Mouse (Mus musculus): Measurements from ENCODE around the gene Ntmt1. TPM values are rescaled to one million over a fixed set of nuclear protein-coding genes. Genes with fewer than 3 reads are reported as not detected.

The Ntmt1 gene
- polyA plus RNA-seq, 1 experiment from 2014 or later = 80.0 TPM

GRCm38 (mm10) chr2:30779241-30779640 is 28.4 kb upstream of the Ntmt1 start:
- no peaks in the 10 kb centered on the region for H3K36me3 ChIP-seq (ENCODE audit: control insufficient read depth, insufficient read depth, low read length)
- WGBS = 14% methylated on average over 5 of the region's 5 CpGs
- H3K27ac ChIP-seq (ENCODE audit: low read length) = no peak overlapping the region
- H3K4me1 ChIP-seq (ENCODE audit: control insufficient read depth, insufficient read depth, low read length) = peaks cover 10% of the 10 kb centered on the region
- H3K9me3 ChIP-seq (replicated peaks; ENCODE audit: control insufficient read depth, low read length) = no peaks in the 10 kb centered on the region
- no peak overlapping the region for H3K4me2 ChIP-seq (ENCODE audit: low read depth, low read length)
- no peak for ATAC-seq (ENCODE audit: insufficient read depth, low FRiP score)
- H3K27me3 ChIP-seq (ENCODE audit: control insufficient read depth, insufficient read depth, low read length) = no peaks in the 10 kb centered on the region
- H3K4me3 ChIP-seq (replicated peaks; ENCODE audit: low read length) = no peak overlapping the region
- no peak overlapping the region for H3K9ac ChIP-seq (ENCODE audit: low read length)

- H3K4me2 ChIP-seq (ENCODE audit: low read depth, low read length) = peak overlapping the region; percentile 62
- no peaks in the 10 kb centered on the region for H3K36me3 ChIP-seq (ENCODE audit: control insufficient read depth, insufficient read depth, low read length)
- no peaks in the 10 kb centered on the region for H3K27me3 ChIP-seq (ENCODE audit: control insufficient read depth, insufficient read depth, low read length)
- no peak for ATAC-seq (ENCODE audit: insufficient read depth, low FRiP score)
- peaks cover 21% of the 10 kb centered on the region for H3K4me1 ChIP-seq (ENCODE audit: control insufficient read depth, insufficient read depth, low read length)
- 69% methylated on average over 8 of the region's 8 CpGs for WGBS
- H3K9me3 ChIP-seq (replicated peaks; ENCODE audit: control insufficient read depth, low read length) = no peaks in the 10 kb centered on the region
- H3K27ac ChIP-seq (ENCODE audit: low read length) = peak overlapping the region; percentile 87
- H3K9ac ChIP-seq (ENCODE audit: low read length) = peak overlapping the region; percentile 73
- H3K4me3 ChIP-seq (replicated peaks; ENCODE audit: low read length) = peak overlapping the region; percentile 32; the same call in 1 of the 2 replicates
These were observed 25.0 kb upstream of the Ntmt1 start for GRCm38 (mm10) chr2:30782312-30783290.

- peak overlapping the region; percentile 62 for H3K4me2 ChIP-seq (ENCODE audit: low read depth, low read length)
- peak overlapping the region; percentile 32 for H3K4me3 ChIP-seq (replicated peaks; ENCODE audit: low read length)
- peak overlapping the region; percentile 73 for H3K9ac ChIP-seq (ENCODE audit: low read length)
- peak; percentile 26 for ATAC-seq (ENCODE audit: insufficient read depth, low FRiP score)
- no peaks in the 10 kb centered on the region for H3K36me3 ChIP-seq (ENCODE audit: control insufficient read depth, insufficient read depth, low read length)
- peaks cover 21% of the 10 kb centered on the region for H3K4me1 ChIP-seq (ENCODE audit: control insufficient read depth, insufficient read depth, low read length)
- H3K9me3 ChIP-seq (replicated peaks; ENCODE audit: control insufficient read depth, low read length) = no peaks in the 10 kb centered on the region
- H3K27me3 ChIP-seq (ENCODE audit: control insufficient read depth, insufficient read depth, low read length) = no peaks in the 10 kb centered on the region
- peak overlapping the region; percentile 87 for H3K27ac ChIP-seq (ENCODE audit: low read length)
- under 1% methylated on average over 13 of the region's 13 CpGs for WGBS
These were observed 24.3 kb upstream of the Ntmt1 start for GRCm38 (mm10) chr2:30783346-30783745.

GRCm38 (mm10) chr2:30784078-30784994 is 23.3 kb upstream of the Ntmt1 start:
- Histone ChIP-seq H3K27ac (ENCODE audit: low read length) (peak overlapping the region; percentile 87), H3K9ac (ENCODE audit: low read length) (peak overlapping the region; percentile 75), H3K4me1 (ENCODE audit: control insufficient read depth, insufficient read depth, low read length) (peaks cover 21% of the 10 kb centered on the region), H3K9me3 (replicated peaks; ENCODE audit: control insufficient read depth, low read length) (no peaks in the 10 kb centered on the region), H3K36me3 (ENCODE audit: control insufficient read depth, insufficient read depth, low read length) (no peaks in the 10 kb centered on the region), H3K27me3 (ENCODE audit: control insufficient read depth, insufficient read depth, low read length) (no peaks in the 10 kb centered on the region), H3K4me3 (replicated peaks; ENCODE audit: low read length) (peak overlapping the region; percentile 38), H3K4me2 (ENCODE audit: low read depth, low read length) (peak overlapping the region; percentile 62)
- peak; percentile 82 for ATAC-seq (ENCODE audit: insufficient read depth, low FRiP score)
- 9% methylated on average over 40 of the region's 40 CpGs for WGBS

GRCm38 (mm10) chr2:30787466-30787865 is 20.2 kb upstream of the Ntmt1 start:
- Histone ChIP-seq H3K27me3 (ENCODE audit: control insufficient read depth, insufficient read depth, low read length) (no peaks in the 10 kb centered on the region), H3K4me1 (ENCODE audit: control insufficient read depth, insufficient read depth, low read length) (peaks cover 23% of the 10 kb centered on the region), H3K27ac (ENCODE audit: low read length) (no peak overlapping the region), H3K4me2 (ENCODE audit: low read depth, low read length) (no peak overlapping the region), H3K36me3 (ENCODE audit: control insufficient read depth, insufficient read depth, low read length) (no peaks in the 10 kb centered on the region), H3K4me3 (replicated peaks; ENCODE audit: low read length) (no peak overlapping the region), H3K9me3 (replicated peaks; ENCODE audit: control insufficient read depth, low read length) (no peaks in the 10 kb centered on the region), H3K9ac (ENCODE audit: low read length) (peak overlapping the region; percentile 50; the same call in 1 of the 2 replicates)
- 63% methylated on average over 4 of the region's 4 CpGs for WGBS
- no peak for ATAC-seq (ENCODE audit: insufficient read depth, low FRiP score)

GRCm38 (mm10) chr2:30792061-30792460 is 15.6 kb upstream of the Ntmt1 start:
- Histone ChIP-seq H3K36me3 (ENCODE audit: control insufficient read depth, insufficient read depth, low read length) (no peaks in the 10 kb centered on the region), H3K27ac (ENCODE audit: low read length) (no peak overlapping the region), H3K9me3 (replicated peaks; ENCODE audit: control insufficient read depth, low read length) (no peaks in the 10 kb centered on the region), H3K4me1 (ENCODE audit: control insufficient read depth, insufficient read depth, low read length) (peaks cover 24% of the 10 kb centered on the region), H3K27me3 (ENCODE audit: control insufficient read depth, insufficient read depth, low read length) (no peaks in the 10 kb centered on the region), H3K9ac (ENCODE audit: low read length) (no peak overlapping the region), H3K4me2 (ENCODE audit: low read depth, low read length) (no peak overlapping the region), H3K4me3 (replicated peaks; ENCODE audit: low read length) (no peak overlapping the region)
- 88% methylated on average over 7 of the region's 7 CpGs for WGBS
- no peak for ATAC-seq (ENCODE audit: insufficient read depth, low FRiP score)

GRCm38 (mm10) chr2:30794179-30795108 is 13.2 kb upstream of the Ntmt1 start:
- Histone ChIP-seq H3K4me2 (ENCODE audit: low read depth, low read length) (peak overlapping the region; percentile 71), H3K4me1 (ENCODE audit: control insufficient read depth, insufficient read depth, low read length) (peaks cover 21% of the 10 kb centered on the region), H3K27ac (ENCODE audit: low read length) (peak overlapping the region; percentile 53), H3K27me3 (ENCODE audit: control insufficient read depth, insufficient read depth, low read length) (no peaks in the 10 kb centered on the region), H3K9me3 (replicated peaks; ENCODE audit: control insufficient read depth, low read length) (no peaks in the 10 kb centered on the region), H3K9ac (ENCODE audit: low read length) (peak overlapping the region; percentile 74), H3K36me3 (ENCODE audit: control insufficient read depth, insufficient read depth, low read length) (no peaks in the 10 kb centered on the region), H3K4me3 (replicated peaks; ENCODE audit: low read length) (peak overlapping the region; percentile 47)
- peak; percentile 80 for ATAC-seq (ENCODE audit: insufficient read depth, low FRiP score)
- WGBS = 5% methylated on average over 48 of the region's 48 CpGs

GRCm38 (mm10) chr2:30795271-30795888 is 12.2 kb upstream of the Ntmt1 start:
- peak overlapping the region; percentile 47 for H3K4me3 ChIP-seq (replicated peaks; ENCODE audit: low read length)
- WGBS = 74% methylated on average over 7 of the region's 7 CpGs
- no peak for ATAC-seq (ENCODE audit: insufficient read depth, low FRiP score)
- no peaks in the 10 kb centered on the region for H3K36me3 ChIP-seq (ENCODE audit: control insufficient read depth, insufficient read depth, low read length)
- H3K9me3 ChIP-seq (replicated peaks; ENCODE audit: control insufficient read depth, low read length) = no peaks in the 10 kb centered on the region
- H3K4me2 ChIP-seq (ENCODE audit: low read depth, low read length) = peak overlapping the region; percentile 71
- H3K9ac ChIP-seq (ENCODE audit: low read length) = peak overlapping the region; percentile 74
- H3K27ac ChIP-seq (ENCODE audit: low read length) = peak overlapping the region; percentile 53; the same call in 1 of the 2 replicates
- H3K4me1 ChIP-seq (ENCODE audit: control insufficient read depth, insufficient read depth, low read length) = peaks cover 21% of the 10 kb centered on the region
- no peaks in the 10 kb centered on the region for H3K27me3 ChIP-seq (ENCODE audit: control insufficient read depth, insufficient read depth, low read length)
